Mouse (Mus musculus) layer of hippocampus, adult 11-12 months (tissue): ENCODE data around the gene Kat8.
"Not testable (repeated sequence)": the region's sequence is repeated elsewhere in the genome, so short reads cannot be mapped to it uniquely, and the experiment has no call there.

Source experiments
- DNase-seq: peaks from one replicate; pipeline ENCODE4 v3.0.0; 2022; ENCODE audit warnings: low spot score

The Kat8 gene

DNA sequence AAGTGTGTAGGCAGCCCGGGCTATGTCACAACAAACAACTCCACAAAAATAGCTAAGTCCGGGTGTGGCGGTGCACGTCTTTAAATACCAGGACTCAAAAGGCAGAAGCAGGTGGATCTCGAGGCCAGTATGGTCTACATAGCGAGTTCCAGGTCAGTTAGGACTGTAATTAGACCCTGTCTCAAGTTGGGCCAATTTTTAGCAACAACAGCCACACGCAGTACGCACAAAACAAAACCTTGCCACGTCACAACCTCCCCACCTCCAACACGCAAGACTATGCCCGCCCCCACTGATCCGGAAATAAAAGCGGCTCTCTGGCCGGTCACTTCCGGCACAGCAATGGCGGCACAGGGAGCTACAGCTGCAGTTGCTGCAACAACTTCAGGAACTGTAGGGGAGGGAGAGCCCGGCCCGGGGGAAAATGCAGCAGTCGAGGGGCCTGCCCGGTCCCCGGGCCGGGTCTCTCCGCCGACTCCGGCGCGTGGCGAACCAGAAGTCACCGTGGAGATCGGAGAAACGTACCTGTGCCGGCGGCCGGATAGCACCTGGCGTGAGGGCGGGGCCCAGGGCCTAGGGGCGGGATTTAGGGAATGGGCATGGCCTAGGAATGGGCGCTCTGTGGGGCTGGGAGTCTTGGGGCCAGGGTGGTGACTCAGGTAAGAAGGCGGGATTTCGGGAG is at the start of gene Kat8:
Gene Kat8, plus strand, starts transcription at position 327 of the 682 bp plus-strand sequence.
- DNase-seq = peak; percentile 88

DNA sequence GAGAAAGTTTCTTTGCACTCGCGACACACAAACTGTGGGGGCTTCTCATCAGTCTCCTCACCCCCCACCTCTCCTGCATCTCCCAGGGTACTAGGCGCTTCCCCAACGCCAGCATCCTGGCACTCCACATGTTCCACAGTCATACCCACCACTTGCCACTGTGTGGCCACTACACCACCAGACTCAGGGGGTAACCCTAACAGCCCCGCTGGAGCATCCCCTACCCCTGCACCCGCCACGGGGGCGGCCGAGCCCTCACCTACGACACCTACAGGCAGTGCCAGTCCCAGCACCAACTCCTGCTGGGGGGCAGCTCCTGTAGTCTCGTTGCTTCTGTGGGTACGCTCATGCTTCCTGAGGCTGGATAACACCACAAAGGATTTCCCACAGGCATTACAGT is 45.9 kb upstream of the Kat8 start:
- no peak for DNase-seq

DNA sequence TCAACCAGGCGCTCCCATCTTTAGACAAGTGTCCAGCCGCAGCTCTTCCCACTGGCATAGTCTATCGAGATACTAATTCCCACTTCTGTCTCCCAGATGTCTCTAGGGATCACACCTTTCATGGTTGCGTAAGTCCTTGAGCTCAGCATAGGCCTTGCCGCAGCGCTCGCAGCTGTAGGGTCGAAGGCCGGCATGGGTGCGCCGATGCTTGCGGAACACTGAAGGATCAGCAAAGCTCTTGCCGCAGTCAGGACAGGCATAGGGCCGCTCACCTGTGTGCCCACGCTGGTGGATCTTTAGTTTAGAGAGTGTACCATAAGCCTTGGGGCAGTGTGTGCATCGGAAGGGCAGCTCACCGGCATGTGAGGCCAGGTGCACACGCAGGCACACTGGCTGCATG is 44.7 kb upstream of the Kat8 start:
- no peak for DNase-seq

DNA sequence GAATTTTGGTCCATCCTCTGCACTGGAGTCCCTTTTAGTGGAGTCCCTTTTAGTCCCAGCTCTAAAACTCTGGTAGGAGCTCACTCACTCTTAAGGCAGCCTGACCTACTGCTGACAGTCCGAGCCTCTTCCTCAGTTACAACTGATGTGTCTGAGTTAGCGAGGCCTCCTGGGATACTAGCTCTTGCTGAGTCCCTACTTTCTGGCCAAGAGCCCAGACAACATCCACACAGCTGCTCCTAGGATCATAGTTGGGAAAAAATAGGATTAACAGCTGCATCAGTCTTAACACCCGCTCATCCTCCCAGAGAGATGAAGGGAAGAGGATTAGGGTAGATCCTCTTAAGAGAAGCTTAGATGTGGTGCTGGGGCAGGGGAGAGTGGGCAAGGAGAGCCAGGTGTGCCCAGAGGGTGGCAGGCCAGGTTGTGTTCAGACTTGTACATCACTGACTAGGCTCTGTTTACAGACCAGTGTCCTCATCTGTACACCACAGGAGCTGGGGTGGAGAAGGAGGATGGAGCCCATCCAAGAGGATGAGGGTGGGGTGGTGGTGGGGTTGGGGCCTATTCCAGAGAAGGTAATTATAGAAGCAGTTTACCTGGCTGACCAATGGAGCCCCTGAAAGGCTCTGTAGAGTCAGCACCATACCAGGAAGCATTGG is 43.0 kb upstream of the Kat8 start:
- DNase-seq = no peak

DNA sequence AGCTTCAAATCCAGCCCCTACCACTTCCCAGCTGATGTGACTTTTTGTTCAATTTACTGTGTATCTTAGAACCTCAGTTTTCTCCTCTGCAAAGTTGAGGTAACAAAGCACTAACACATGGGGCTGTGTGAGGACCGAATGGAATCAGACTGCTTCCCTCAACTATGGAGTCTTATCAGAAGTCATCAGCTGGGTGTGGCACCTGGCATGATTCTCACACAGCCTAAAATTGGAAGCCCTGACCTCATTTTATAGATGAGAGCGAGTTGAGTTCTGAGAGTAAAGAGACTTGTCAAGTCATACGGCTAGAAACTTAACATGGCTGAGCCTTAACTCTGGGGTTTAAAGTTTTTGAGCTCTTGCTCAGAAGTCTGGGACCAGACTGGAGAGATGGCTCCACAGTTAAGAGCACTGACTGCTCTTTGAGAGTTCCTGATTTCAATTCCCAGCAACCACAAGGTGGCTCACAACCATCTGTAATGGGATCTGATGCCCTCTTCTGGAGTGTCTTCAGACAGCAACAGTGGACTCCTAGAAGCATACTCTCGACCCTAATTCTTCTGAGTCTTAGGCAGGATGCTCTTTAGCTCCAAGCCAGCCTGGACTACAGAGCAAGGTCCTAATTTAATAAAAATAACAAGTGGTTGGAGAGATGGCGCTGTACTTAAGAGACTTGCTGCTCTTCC is 42.0 kb upstream of the Kat8 start:
- DNase-seq = no peak

DNA sequence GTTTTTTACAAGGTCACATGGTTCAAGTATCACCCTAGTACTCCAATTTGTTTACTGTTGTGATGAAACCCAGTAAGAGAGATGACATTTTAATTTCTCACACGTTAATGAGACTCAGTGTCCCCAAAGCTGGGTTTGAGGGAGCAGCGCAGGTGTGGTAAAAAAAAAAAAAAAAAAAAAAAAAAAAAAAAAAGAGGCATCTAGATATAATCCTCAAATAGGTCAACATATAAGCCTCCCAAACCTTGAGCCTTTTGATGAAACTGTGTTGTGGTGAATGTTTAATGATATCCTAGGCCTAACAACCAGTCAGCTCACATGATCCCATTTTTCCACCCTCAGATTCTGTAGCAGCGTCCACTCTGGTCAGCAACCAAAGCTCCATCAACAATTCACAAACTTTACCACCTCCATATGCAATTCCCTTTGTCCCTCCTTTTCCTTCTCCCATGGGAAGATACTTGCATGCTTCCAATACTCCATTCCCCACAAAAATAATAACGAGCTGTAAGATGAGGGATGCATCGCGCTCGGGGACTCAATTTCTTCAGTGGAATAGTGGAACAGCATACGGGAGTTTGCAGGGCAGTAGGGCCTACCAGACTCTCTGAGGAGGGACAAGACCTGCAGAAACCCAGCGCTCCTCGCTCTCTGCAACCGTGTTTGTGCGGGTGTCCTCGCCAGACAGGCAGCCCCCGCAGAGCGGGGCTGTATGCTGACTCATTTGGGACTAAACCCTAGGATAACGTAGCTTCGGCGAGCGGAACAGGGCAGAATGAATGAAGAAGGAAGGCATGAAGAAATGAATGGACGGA is 37.3 kb upstream of the Kat8 start:
- no peak for DNase-seq

DNA sequence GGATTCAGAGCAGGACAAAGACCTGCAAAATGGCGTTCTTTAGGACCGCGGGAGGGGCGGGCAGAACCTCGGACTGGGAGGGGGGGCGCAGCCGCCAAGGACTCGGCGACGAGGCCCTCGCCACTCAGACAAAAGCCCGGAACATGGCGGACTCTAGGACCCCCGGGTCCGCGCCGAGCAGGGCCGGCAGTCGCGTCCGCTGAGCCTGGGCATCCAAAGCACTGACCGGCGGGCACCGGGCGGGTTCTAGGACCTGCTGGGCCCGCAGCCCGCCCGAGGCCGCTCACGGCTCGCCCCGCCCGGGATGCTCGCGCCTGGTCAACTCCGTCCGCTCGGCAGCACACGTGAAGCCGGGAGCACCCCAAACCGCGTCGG is 36.7 kb upstream of the Kat8 start:
- peak; percentile 93 for DNase-seq

DNA sequence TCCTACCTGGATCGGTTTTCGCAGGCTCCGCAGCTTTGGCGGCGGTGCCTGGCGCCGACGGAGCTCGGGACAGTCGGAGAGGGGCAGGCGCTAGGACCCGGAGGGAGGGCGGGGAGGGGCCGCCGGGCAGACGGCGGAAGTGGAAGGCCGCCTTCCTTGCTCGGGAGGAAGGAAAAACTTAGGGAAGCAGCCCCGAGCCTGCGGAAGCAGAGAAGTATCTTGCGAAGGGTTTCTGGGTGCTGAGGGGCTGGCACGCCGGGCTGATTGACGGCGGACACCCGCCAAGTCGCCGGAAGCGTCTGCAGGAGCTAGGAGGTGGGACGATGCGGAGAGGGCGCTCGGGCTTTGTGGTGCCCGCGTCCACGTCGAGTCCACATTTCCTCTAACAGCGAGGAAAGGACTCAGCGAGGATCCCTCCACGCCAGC is 36.3 kb upstream of the Kat8 start, which contains the start of gene Zfp646:
Gene Zfp646, plus strand, starts transcription at position 181 of the 426 bp plus-strand sequence.
- peak; percentile 68 for DNase-seq

DNA sequence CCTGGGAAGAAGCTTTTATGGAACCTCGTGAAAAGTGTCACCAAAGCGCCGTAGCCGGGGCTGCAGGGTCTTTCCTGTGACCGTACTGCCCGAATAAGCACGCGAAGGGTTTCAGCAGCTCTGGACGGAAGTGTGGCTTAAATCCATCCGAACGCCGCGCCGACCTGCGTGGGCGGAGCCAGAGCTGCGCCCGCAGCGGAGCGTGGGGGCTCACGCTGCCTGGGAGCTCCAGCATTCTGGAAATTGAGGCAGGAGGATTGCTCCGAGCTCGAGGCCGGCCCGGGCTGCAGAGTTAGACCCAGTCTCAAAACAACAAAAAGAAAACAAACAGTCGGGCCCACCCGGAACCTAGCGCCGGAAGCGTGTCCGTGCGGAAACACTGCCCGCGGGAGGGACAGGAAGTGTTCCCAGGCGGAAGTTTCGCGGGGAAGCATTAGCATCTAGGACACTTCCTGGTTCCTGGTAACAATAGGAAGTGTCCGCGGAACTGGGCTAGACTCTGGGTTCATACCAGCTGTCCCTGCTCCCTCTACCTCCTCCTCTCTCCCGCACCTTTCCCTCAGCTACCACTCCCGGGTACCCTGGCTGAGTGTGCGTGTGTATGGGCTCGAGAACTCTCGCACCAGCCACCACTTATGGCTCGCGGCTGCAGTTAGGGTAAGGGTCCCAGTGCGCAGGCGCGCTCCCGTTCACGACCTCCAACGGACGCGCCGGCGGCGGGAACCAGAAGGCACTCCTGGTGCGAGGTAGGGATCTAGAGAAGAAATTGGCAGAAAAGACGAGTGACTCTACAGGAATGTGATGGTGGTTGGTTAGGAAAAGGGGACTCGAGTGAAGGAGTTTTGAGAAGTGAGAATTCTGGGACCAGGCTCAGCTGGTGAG is 35.6 kb upstream of the Kat8 start, which contains the start of gene Zfp668:
Gene Zfp668, minus strand, starts transcription at position 362 of the 882 bp plus-strand sequence.
- DNase-seq = peak; percentile 93

DNA sequence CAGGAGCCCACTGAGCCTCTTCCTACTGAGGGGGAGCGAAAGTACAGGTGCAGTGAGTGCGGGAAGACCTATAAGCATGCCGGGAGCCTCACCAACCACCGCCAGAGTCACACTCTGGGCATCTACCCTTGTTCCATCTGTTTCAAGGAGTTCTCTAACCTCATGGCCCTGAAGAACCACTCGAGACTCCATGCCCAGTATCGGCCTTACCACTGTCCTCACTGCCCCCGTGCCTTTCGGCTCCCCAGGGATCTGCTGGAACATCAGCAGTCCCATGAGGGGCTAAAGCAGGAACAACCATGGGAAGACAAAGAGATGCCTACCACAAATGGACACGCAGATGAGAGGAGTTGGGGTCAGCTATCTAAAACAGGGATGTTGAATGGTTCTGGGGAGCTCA is 33.0 kb upstream of the Kat8 start:
- DNase-seq = no peak

DNA sequence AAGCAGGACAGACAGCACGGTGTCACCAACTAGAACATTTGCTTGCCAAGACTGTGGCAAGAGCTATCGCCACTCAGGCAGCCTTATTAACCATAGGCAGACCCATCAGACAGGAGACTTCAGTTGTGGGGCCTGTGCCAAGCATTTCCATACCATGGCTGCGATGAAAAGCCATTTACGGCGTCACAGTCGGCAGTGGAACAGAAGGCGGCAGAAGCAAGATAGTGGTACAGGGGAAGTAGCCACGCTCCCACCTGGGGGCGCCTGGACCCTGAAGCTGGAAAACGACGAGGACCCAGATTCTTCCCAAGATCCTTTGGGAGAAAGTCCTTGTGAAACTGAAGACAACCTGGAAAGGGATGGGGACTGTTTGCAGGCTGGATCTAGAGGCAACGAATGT is 31.9 kb upstream of the Kat8 start:
- DNase-seq = no peak

DNA sequence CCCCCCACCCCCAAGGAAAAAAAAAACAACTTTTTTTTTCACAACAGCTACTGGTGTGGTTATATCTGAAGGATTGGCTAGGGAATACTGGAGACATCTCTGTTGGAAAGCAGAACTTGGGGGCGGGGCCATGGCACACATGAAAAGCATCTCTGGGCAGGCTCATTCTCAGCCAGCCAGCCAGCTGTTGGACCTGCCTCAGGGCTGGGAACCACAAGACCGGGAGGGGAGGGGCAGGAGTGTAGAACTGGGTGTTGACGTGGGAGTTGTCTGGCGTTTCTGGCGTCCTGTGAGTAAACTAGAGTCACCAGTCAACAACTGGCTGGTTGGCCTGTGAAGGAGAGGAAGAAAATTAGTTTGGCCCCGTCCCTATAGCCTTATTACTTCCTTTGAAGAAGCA is 26.4 kb upstream of the Kat8 start:
- DNase-seq = peak; percentile 55

DNA sequence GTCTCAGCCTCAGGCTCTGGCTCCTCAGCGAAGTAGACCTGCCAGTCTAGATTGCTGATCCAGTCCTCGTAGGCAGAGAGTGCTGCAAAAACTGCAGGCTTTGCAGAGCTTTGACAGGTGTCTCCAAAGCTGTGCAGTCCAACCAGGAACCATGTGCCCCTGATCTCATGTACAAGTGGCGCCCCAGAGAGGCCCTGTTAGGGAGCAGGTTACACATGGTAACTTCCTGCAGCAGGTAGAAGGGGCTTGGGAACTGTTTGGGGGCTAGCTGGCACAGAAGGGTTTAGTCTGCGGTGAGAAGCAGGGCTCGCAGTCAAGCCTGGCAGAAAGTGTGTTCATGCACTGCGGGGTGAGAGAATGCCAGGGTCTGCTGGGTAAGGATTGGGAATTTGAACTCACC is 25.8 kb upstream of the Kat8 start:
- no peak for DNase-seq

DNA sequence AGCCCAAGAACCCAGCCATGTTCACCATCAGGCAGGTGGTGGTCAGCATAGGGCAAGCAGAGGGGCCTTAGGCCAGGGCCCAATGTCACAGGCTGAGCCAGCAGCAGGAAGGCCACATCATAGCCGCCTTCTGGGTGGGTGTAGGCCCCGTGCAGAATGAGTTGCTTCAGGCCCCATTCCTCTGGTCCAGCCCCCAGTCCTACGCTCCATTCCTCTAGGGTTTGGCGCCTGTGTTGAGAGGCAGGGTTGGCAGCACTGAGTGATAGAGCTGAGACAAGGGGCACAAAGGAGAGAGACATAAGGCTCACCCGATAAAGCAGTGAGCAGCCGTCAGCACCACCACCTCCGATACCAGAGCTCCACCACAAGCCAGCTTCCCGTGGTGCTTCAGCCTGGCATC is 25.1 kb upstream of the Kat8 start:
- DNase-seq = no peak

DNA sequence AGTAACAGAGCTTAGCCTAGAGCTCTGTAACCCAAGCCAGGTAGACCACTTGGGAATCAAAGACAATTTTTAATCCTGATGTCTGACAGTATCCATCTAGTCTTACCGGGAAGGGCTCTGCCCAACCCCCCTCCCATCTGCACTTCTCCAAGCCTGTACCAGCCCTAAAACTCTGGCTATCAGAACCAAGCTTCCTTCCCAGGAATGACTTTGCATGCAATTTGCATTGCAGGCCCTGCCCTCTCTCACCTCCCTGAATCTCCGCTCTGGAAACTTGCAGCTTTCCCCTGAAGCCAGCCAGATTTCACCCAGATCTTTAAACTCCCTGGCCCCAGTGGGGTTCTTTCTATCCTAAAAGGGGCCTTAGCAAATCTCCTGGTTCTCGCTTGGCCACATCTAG is 24.5 kb upstream of the Kat8 start:
- DNase-seq = no peak

DNA sequence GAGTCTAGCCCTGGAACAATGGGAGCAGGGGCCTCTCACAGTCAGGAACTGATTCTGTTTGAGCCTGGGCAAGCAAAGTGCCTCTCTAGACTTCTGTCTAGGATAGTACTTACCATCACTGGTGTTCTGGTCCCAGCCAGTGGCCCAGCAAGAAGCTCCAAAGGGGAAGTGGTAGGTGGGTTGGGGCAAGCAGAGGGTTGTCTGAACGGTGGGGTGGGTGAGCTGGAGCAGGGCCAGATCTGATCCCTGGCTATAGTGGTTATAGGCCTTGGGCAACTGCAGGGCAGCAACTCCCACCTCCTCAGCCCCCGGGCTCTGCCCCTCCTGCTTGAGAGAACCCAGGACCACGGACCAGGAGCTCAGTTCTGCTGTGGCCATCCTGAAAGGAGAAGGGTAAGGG is 23.5 kb upstream of the Kat8 start:
- DNase-seq = no peak

DNA sequence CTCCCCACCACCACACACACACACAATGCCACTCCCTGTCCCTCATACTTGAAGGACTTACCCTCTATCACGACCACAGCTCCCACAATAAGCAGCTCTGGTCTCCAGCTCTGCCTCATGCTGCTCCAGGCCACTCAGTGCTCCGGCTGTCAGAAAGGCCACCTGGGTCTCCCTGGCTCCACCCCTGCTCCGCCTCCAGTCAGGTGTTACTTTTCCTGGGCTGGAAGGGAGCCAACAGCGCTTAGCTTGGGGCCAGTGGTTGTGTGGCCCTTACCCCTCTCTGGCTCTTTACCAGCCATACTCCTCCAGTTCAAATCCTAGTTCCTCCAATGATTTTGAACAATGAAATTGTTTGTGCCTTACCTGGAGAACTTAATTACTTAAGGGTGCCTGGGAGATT is 21.5 kb upstream of the Kat8 start, which contains the start of gene Prss53:
Gene Prss53, minus strand, starts transcription at position 173 of the 400 bp plus-strand sequence.
- no peak for DNase-seq

DNA sequence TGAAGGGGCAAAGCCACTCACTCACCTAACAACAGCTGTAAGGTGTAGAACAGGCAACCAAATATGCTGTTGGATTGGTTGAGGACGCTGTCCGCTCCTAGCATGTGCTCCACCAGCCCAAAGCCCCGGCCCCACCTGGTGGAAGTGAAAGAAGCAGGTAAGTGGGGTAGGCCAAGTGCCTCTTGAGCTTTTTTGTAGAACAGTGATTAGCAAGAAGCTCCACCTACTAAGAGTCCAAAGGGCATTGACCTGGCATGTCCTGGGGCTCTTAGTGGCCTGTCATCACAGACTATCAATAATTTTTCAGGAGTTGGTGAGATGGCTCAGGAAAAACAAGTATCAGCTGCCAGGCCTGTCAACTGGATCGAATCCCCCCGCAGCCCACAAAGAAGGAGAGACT is 17.8 kb upstream of the Kat8 start:
- no peak for DNase-seq

DNA sequence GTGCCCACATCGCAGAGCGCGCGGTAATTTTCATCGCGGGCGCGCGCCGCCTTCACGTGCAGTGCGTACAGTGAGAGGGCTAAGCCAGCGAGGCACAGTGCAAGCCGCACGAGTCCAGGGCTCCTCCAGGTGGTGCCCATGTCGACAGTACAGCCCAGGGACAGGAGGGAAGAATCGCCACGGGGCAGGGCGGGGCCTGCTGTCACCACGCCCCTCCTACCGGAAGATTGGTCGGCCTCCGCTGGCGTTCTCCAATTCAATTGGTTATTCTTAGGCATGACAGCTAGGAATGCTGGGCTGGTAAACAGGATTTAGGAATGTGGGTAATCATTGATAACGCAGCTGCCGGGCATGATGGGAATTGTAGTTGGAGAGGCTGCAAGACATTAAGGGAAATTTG is 16.9 kb upstream of the Kat8 start, which contains the start of the genes Gm21974 and Vkorc1:
Gene Gm21974, minus strand, starts transcription at position 13 of the 400 bp plus-strand sequence.
Gene Vkorc1, minus strand, starts transcription at position 176 of the 400 bp plus-strand sequence.
- peak; percentile 96 for DNase-seq

DNA sequence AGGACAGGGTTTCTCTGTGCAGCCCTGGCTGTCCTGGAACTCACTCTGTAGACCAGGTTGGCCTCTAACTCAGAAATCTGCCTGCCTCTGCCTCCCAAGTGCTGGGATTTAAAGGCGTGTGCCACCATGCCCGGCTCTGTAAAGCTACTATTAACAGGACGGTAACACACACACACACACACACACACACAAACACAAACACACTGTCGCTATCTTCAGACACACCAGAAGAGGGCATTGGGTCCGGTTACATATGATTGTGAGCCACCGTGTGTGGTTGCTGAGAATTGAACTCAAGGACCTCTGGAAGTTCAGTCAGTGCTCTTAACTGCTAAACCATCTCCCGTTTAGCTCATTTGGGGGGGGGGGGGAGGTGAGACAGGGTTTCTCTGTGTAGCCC is 16.4 kb upstream of the Kat8 start:
- DNase-seq = not testable (repeated sequence)

DNA sequence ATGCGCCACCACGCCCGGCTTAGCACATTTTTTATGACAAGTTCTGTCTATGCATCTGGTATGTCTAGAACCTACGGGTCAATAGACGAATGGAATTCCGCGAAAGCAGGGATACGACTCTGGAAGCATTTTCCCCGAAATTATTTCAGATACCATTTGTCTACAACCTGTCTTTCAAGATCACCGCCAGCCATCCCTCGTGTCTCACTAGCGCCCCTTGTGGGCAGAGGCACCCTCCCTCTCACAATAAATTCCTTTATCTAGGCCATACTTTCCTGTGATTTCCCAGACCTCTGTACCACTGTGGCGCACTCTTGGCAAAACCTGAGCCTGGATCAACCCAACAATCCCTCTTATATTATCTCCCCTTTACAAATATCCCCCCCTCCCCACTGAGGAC is 15.9 kb upstream of the Kat8 start:
- DNase-seq = peak; percentile 74
